In the genomic region with DNA sequence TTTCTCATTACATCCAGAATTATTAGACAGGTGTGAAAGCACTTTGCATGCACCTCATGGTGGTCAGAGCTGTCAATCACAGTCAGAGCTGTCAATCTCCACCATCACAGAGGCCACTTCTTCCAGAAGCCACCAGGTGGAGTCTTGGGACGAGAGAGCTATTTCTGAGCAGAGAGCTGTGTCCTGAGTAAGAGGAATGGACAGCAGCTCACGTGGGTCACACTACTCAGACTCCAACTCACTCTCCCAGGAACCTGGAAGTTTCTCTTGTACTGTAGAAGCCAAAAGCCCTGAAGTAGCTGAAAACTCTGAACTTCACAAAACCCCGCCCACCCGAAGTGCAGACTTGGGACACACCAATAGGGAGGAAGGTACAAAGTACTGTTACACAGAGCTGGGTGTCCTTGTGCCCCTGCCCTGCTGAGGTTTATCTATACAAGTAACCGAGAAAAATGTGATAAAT, we compare ENCODE assay signal across 9 mouse cellular contexts. TPM values are rescaled to one million over a fixed set of nuclear protein-coding genes. Genes with fewer than 3 reads are reported as not detected.
DNase-seq lines count a peak whose midpoint lies in the region; ATAC-seq and TF ChIP-seq lines count a peak whose summit lies in the region.
"Had no signal": no experiment of that assay in that cellular context is flagged by ENCODE, and none has a peak within 500 bp of the region (broad histone marks: within the 10 kb centered on the region; RNA-seq: fewer than 3 reads in every experiment).

No protein-coding gene starts in this region.

- no peak for TF ChIP-seq CTCF in Patski (IDR thresholded peaks at IDR 0.05)
- peak; percentile 83 for TF ChIP-seq CTCF in liver, embryonic 14.5 days (IDR thresholded peaks at IDR 0.05; ENCODE audit: low read depth)

- no peak overlapping the region for H3K9ac ChIP-seq in hindbrain, embryonic 16.5 days (ENCODE audit: low read depth, low read length)
- no peak overlapping the region for H3K9ac ChIP-seq in liver, embryonic 14.5 days (replicated peaks)

- no peaks in the 10 kb centered on the region for H3K36me3 ChIP-seq in hindbrain, embryonic 10.5 days
- no peaks in the 10 kb centered on the region for H3K36me3 ChIP-seq in hindbrain, embryonic 16.5 days (ENCODE audit: control insufficient read depth, insufficient read depth, low read length)
- no peaks in the 10 kb centered on the region for H3K36me3 ChIP-seq in liver, embryonic 14.5 days (replicated peaks; ENCODE audit: control insufficient read depth, insufficient read depth, low read depth)

- no peaks in the 10 kb centered on the region for H3K4me1 ChIP-seq in hindbrain, embryonic 10.5 days (replicated peaks)
- no peaks in the 10 kb centered on the region for H3K4me1 ChIP-seq in hindbrain, embryonic 16.5 days (ENCODE audit: control insufficient read depth, insufficient read depth, low read depth, low read length)
- H3K4me1 ChIP-seq in liver, embryonic 14.5 days (replicated peaks; ENCODE audit: control insufficient read depth in 2 of 2, insufficient read depth in 2 of 2, low read length in 1 of 2), result peaks cover 3 to 10% of the 10 kb centered on the region in 2 experiments; a peak in 1 of 4 replicates

- H3K9me3 ChIP-seq in hindbrain, embryonic 10.5 days, result no peaks in the 10 kb centered on the region
- no peaks in the 10 kb centered on the region for H3K9me3 ChIP-seq in hindbrain, embryonic 16.5 days (ENCODE audit: control insufficient read depth, low read length)
- no peaks in the 10 kb centered on the region for H3K9me3 ChIP-seq in liver, embryonic 14.5 days (ENCODE audit: control insufficient read depth, low read length)

- no peaks in the 10 kb centered on the region for H3K27me3 ChIP-seq in hindbrain, embryonic 10.5 days (ENCODE audit: insufficient read depth, poor library complexity, severe bottlenecking)
- H3K27me3 ChIP-seq in hindbrain, embryonic 16.5 days (replicated peaks; ENCODE audit: control insufficient read depth, insufficient read depth, low read length), result no peaks in the 10 kb centered on the region
- no peaks in the 10 kb centered on the region for H3K27me3 ChIP-seq in Patski
- H3K27me3 ChIP-seq in liver, embryonic 14.5 days (ENCODE audit: control insufficient read depth, insufficient read depth, low read length), result no peaks in the 10 kb centered on the region

- WGBS in hindbrain, embryonic 10.5 days, result 54% methylated on average over 5 of the region's 5 CpGs
- WGBS in hindbrain, embryonic 16.5 days, result 54% methylated on average over 5 of the region's 5 CpGs
- 28% methylated on average over 5 of the region's 5 CpGs for WGBS in liver, embryonic 14.5 days (ENCODE audit: insufficient replicate concordance)

- H3K4me3 ChIP-seq in hindbrain, embryonic 10.5 days, result no peak overlapping the region
- no peak overlapping the region for H3K4me3 ChIP-seq in hindbrain, embryonic 16.5 days (ENCODE audit: low read length)
- H3K4me3 ChIP-seq in liver, embryonic 14.5 days (ENCODE audit: insufficient read depth in 1 of 2, low read depth in 2 of 2, low read length in 2 of 2), result no peak overlapping the region
- H3K4me3 ChIP-seq: erythroblast, embryonic 14.5 days had no signal

- CTCF ChIA-PET in Patski (lab: Charles Lee), result interaction anchor here (0.9 to 2.4 kb wide), 9 partner anchors 10 to 275 kb away, joined by 3 to 8 read pairs (median 4); no protein-coding TSS in a partner anchor

- POLR2A ChIA-PET in Patski (lab: Charles Lee), result interaction anchor here (1.4 kb wide), 1 partner anchor 13 kb away, joined by 5 read pairs; a partner anchor contains a TSS

- ATAC-seq in hindbrain, embryonic 16.5 days, result no peak; the same call in 1 of the 2 replicates
- ATAC-seq in Patski, result peak; percentile 53
- ATAC-seq in granulocyte monocyte progenitor cell, adult 5-6 weeks (replicated peaks; ENCODE audit: poor library complexity, severe bottlenecking), result peak; percentile 28
- ATAC-seq in liver, embryonic 14.5 days (ENCODE audit: insufficient read depth), result peak; percentile 65

- no peak for TF ChIP-seq EP300 in liver, embryonic 14.5 days (IDR thresholded peaks at IDR 0.05; ENCODE audit: low read depth)

- DNase-seq in hindbrain, embryonic 10.5 days (ENCODE audit: low spot score), result peak; percentile 47
- no peak for DNase-seq in Patski (ENCODE audit: low read depth, low spot score)
- peak in 2 of 3 experiments; percentile 42 to 45 for DNase-seq in liver, embryonic 14.5 days (ENCODE audit: low read depth in 3 of 3, low spot score in 3 of 3)
- DNase-seq in spleen, postnatal 10 days (ENCODE audit: low spot score in 2 of 2), result peak; percentile 47 to 71
- no peak for DNase-seq in frontal cortex, postnatal 25 days (ENCODE audit: low spot score in 2 of 2)
- no peak for DNase-seq in gastrocnemius, postnatal 4 days (ENCODE audit: low spot score in 2 of 2)

- in situ Hi-C loops in Patski (cut with MboI; ENCODE audit: low pct_unique_long_range_greater_than_20kb), result no loop called here

- no peak overlapping the region for H3K27ac ChIP-seq in hindbrain, embryonic 10.5 days
- H3K27ac ChIP-seq in hindbrain, embryonic 16.5 days (ENCODE audit: low read depth, low read length), result no peak overlapping the region
- H3K27ac ChIP-seq in liver, embryonic 14.5 days, result no peak overlapping the region

- no peak overlapping the region for H3K4me2 ChIP-seq in hindbrain, embryonic 16.5 days (ENCODE audit: low read length)
- H3K4me2 ChIP-seq in liver, embryonic 14.5 days (ENCODE audit: low read depth), result no peak overlapping the region; the same call in 1 of the 2 replicates

RNA-seq across cellular contexts. Expression of a gene that starts 13.2 kb away (rescaled TPM):
- 15.7 and 17.5 TPM in 2 replicates for polyA plus RNA-seq in hindbrain, embryonic 10.5 days (2016; fragmentation: Nextera tagmentation; extraction: Ambion mirVana)
- 43.0 and 45.6 TPM in 2 replicates for polyA plus RNA-seq in hindbrain, embryonic 16.5 days (2015; fragmentation: Nextera tagmentation; extraction: Ambion mirVana)
- polyA plus RNA-seq in Patski (2021), result 58.5 TPM
- 90.9 and 98.7 TPM in 2 replicates for total RNA-seq in granulocyte monocyte progenitor cell, adult 5-6 weeks (2014; fragmentation: Nextera tagmentation)
- 64.6 and 66.4 TPM in 2 replicates for total RNA-seq in granulocyte monocyte progenitor cell, adult 5-6 weeks (2017)
- polyA plus RNA-seq in liver, embryonic 14.5 days (2012; rRNA removed), result 14.5 and 16.2 TPM in 2 replicates
- 25.6 and 26.1 TPM in 2 replicates for polyA plus RNA-seq in liver, embryonic 14.5 days (2014; fragmentation: Nextera tagmentation; extraction: Ambion mirVana)
- 1 to 10 TPM; 4.7 to 4.8 TPM for total RNA-seq in gastrocnemius, postnatal 4 days (2021)

Comparison
In these comparisons a context has a peak if more than half of its experiments do, and no peak if none do; other contexts are left out.
1. DNase-seq: peak in hindbrain, embryonic 10.5 days (single experiment), liver, embryonic 14.5 days (2 of 3) and spleen, postnatal 10 days (2 of 2); none in Patski (single experiment), frontal cortex, postnatal 25 days (0 of 2) and gastrocnemius, postnatal 4 days (0 of 2).